Mouse (Mus musculus) forebrain, postnatal 0 days (tissue): Measurements from ENCODE around the gene Mfsd6. TPM values are rescaled to one million over a fixed set of nuclear protein-coding genes. Genes with fewer than 3 reads are reported as not detected.
A peak's percentile ranks its signal among the peaks of the same experiment; 100 is the strongest.

Experiments
- ATAC-seq: fragments of 200-750 bp; cut with Nextera tagmentation; 2 replicates; pipeline ENCODE4 v1.8.0; 2017; ENCODE audit warnings: mild to moderate bottlenecking, moderate library complexity
- DNase-seq: peaks from one replicate; pipeline ENCODE4 v3.0.0-alpha.2; 2015
- H3K27ac ChIP-seq: fragments of 300-500 bp; sonication (generic); 2 replicates; pipeline ENCODE4 v1.5.1; 2014; ENCODE audit warnings: low read depth, mild to moderate bottlenecking, antibody characterized with exemption, low read length, moderate library complexity, mixed read lengths
- H3K27me3 ChIP-seq: fragments of 300-500 bp; sonication (generic); 2 replicates; pipeline ENCODE4 v1.6.1; 2014; ENCODE audit warnings: mild to moderate bottlenecking, low read length, mixed read lengths; ENCODE audit not compliant: insufficient read depth
- H3K36me3 ChIP-seq: fragments of 300-500 bp; sonication (generic); 2 replicates; pipeline ENCODE4 v1.6.1; 2014; ENCODE audit warnings: mild to moderate bottlenecking, moderate library complexity; ENCODE audit not compliant: insufficient read depth
- H3K4me1 ChIP-seq: fragments of 300-500 bp; sonication (generic); 2 replicates; pipeline ENCODE4 v1.6.1; 2014; ENCODE audit warnings: antibody characterized with exemption; ENCODE audit not compliant: insufficient read depth
- H3K4me2 ChIP-seq: fragments of 300-500 bp; sonication (generic); 2 replicates; pipeline ENCODE4 v1.6.1; 2014; ENCODE audit warnings: low read depth, mild to moderate bottlenecking, moderate library complexity
- H3K4me3 ChIP-seq: fragments of 300-500 bp; sonication (generic); 2 replicates; pipeline ENCODE4 v1.5.1; 2014; ENCODE audit warnings: low read depth, low read length, mixed read lengths
- H3K9ac ChIP-seq: fragments of 300-500 bp; sonication (generic); 2 replicates; pipeline ENCODE4 v1.6.1; 2014; ENCODE audit warnings: mild to moderate bottlenecking
- H3K9me3 ChIP-seq: fragments of 300-500 bp; sonication (generic); 2 replicates; pipeline ENCODE4 v1.6.1; 2016; ENCODE audit warnings: low read length
- CTCF ChIP-seq: sonication (generic); IDR thresholded peaks from 2 replicates; pipeline ENCODE4 v1.5.1; 2016; ENCODE audit warnings: antibody characterized with exemption, control low read depth, low read depth
- WGBS: fragments of 180-500 bp; shearing (Covaris S2); extraction: QIAGEN DNeasy Blood & Tissue Kit; methylation state at CpG from one replicate; pipeline ENCODE4 v1.1.7; 2014; 5-methylcytosine and 5-hydroxymethylcytosine counted together
- polyA plus RNA-seq: library from polyadenylated mRNA; unstranded; fragments of >200 nt; fragmentation: Nextera tagmentation; extraction: Ambion mirVana; gene quantifications from 2 replicates; pipeline ENCODE4 v1.2.1, GENCODE M21; 2015
- total RNA-seq: library from RNA; depleted of rRNA; stranded (reverse); fragments of >200 nt; gene quantifications from 2 replicates; pipeline ENCODE4 v1.2.3, GENCODE M21; 2014

Mfsd6 gene
- total and polyA plus RNA-seq, 2 experiments from 2014 or later = 9.6 to 45.0 TPM

DNA sequence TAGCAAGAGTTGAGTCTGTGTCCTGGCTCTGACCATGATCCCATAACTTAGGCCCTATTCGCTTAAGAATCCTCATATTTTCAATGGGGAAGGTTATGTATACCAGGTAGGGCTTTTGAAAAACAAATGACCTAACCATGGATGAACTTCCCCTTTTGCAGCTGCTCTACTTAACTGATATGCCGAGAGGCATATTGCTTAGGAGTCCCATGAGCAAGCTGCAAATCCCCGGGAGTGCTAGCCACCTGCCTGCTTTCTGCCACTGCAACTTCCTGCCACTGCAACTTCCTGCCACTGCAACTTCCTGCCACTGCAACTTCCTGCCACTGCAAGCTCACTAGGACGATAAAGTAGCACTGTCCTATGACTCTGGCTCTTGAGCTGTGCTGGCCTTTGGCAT lies 72.1 kb downstream of the Mfsd6 start:
- TF ChIP-seq CTCF = no peak
- peaks cover 18% of the 10 kb centered on the region for H3K36me3 ChIP-seq
- no peaks in the 10 kb centered on the region for H3K4me1 ChIP-seq
- no peak overlapping the region for H3K9ac ChIP-seq
- no peaks in the 10 kb centered on the region for H3K9me3 ChIP-seq
- ATAC-seq (no peak), DNase-seq (no peak)
- no peak overlapping the region for H3K4me3 ChIP-seq
- H3K4me2 ChIP-seq = no peak overlapping the region
- WGBS = 89% methylated on average over 4 of the region's 4 CpGs
- H3K27me3 ChIP-seq = no peaks in the 10 kb centered on the region
- H3K27ac ChIP-seq = no peak overlapping the region

DNA sequence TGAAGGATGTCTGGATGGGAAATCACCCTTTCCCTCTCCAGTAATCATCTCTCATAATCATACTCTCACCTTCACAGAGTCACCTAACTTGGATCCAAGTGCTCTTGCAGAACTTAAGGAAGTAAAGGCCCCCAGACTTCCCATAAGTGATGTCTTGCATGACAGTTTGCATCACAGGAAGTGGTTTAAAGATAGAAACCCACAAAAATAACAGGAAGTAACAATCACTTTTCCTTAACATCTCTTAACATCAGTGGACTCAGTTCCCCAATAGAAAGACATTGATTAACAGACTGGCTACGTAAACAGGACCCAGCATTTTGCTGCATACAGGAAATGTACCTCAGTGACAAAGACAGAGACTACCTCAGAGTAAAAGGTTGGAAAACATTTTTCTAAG lies 73.9 kb downstream of the Mfsd6 start:
- DNase-seq = no peak
- WGBS = 91% methylated on average over 1 of the region's 1 CpGs
- no peak overlapping the region for H3K27ac ChIP-seq
- no peaks in the 10 kb centered on the region for H3K27me3 ChIP-seq
- no peak overlapping the region for H3K9ac ChIP-seq
- H3K4me3 ChIP-seq = no peak overlapping the region
- H3K9me3 ChIP-seq = no peaks in the 10 kb centered on the region
- no peak overlapping the region for H3K4me2 ChIP-seq
- ATAC-seq = no peak
- no peak for TF ChIP-seq CTCF
- peaks cover 22% of the 10 kb centered on the region for H3K36me3 ChIP-seq
- no peaks in the 10 kb centered on the region for H3K4me1 ChIP-seq

DNA sequence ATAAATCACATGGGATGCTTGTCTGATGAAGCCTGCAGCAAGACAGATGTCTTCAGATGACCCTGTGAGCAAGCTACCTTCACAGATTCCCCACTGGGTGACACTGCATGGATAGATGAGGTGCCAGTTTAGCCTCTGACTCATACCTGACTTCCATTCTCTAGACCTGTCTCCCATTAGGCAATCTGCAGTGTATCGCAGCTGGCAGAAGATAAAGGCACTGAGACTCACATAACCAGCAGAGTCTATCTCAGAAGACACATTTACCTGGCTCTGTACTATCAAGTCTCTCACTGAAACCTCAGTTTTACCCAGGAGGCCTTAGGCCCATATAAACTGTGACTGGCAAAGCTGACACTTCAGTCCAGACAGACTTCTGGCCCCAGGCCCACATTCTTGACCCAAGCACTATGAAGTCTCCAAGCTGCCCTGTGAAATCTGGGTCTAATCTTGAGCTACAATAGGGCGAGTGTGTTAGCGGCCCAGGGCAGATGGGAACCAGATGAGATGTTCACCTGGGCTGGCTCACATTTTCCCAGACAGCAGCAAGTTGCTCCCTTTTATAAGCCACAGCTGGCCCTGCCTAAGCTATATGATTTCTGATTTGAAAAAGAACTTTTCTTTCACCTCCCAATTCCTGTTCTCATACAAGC lies 74.5 kb downstream of the Mfsd6 start:
- WGBS = 88% methylated on average over 3 of the region's 3 CpGs

DNA sequence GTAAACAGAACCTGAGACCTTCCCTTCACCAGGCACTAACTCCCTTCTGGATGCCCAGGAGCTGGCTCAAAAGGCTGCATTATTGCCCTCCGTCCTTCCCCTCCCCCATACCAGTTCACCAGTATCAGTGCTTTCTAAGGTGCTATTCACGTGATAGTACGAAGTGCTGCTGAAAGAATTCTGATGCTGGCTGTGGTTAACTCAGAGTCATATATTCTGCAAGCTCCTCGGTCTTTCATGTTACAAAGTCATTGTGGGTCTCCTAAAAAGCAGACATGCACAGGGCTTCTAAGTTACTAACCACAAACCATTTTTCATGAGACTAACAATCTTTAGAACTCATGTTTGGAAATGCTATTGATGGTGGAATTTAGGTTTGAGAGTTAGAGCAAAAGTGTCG lies 77.2 kb downstream of the Mfsd6 start:
- ATAC-seq = no peak

More for the DNA sequence above, 74.5 kb downstream of the Mfsd6 start:
- H3K4me2 ChIP-seq = no peak overlapping the region
- no peak overlapping the region for H3K9ac ChIP-seq
- H3K4me1 ChIP-seq = no peaks in the 10 kb centered on the region
- H3K27ac ChIP-seq = no peak overlapping the region
- H3K27me3 ChIP-seq = no peaks in the 10 kb centered on the region
- no peak overlapping the region for H3K4me3 ChIP-seq
- no peaks in the 10 kb centered on the region for H3K9me3 ChIP-seq
- TF ChIP-seq CTCF = no peak
- H3K36me3 ChIP-seq = peaks cover 17% of the 10 kb centered on the region
- ATAC-seq (no peak), DNase-seq (no peak)

DNA sequence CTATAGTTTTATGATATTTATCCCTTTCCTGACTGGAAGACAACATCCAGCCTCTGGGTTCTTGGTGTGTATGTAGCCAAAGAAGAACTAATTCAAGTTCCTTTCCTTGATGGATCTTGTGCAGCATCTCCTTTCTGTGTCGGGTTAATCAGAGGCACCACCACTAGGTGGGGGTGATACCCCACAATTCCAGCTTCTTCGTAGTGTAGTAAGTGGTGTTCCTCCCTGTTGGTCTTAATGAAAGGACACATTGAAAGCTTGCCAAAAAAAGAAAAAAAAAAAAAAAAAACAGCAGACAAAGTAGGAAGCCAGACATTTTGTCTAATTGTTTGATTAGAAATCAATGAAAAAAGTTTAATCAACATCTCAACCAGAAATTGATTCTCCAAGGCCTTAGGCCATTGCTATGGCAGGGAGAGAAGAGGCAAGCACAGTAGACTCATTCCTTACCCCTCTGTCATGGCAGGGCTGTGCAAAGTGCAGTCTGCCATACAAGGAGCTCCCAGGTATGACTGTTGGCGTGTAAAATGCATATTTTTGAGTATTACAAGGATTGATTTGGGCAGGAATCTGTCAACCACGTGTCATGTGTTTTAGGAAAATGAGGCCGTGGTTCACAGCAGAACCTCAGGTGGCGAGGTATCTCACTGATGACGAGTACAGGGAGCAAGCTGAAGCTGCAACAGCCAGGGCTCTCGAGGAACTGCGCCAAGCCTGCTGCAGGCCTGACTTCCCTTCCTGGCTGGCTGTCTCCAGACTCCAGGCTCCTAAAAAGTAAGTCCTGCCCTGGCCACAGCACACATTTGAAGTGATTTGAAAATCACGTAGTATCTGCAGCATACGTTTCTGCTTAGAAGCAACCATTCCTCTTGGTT lies 78.9 kb downstream of the Mfsd6 start:
- Histone ChIP-seq H3K4me3 (no peak overlapping the region), H3K9ac (no peak overlapping the region), H3K27me3 (no peaks in the 10 kb centered on the region), H3K36me3 (peaks cover 19% of the 10 kb centered on the region), H3K4me2 (no peak overlapping the region), H3K27ac (no peak overlapping the region), H3K4me1 (no peaks in the 10 kb centered on the region), H3K9me3 (no peaks in the 10 kb centered on the region)
- DNase-seq (peak; percentile 89), ATAC-seq (peak; percentile 96)
- TF ChIP-seq CTCF = peak; percentile 82
- 67% methylated on average over 11 of the region's 11 CpGs for WGBS

More for the DNA sequence above, 77.2 kb downstream of the Mfsd6 start:
- no peak overlapping the region for H3K27ac ChIP-seq
- no peaks in the 10 kb centered on the region for H3K4me1 ChIP-seq
- no peaks in the 10 kb centered on the region for H3K27me3 ChIP-seq
- peaks cover 19% of the 10 kb centered on the region for H3K36me3 ChIP-seq
- no peaks in the 10 kb centered on the region for H3K9me3 ChIP-seq
- no peak overlapping the region for H3K4me2 ChIP-seq
- no peak overlapping the region for H3K4me3 ChIP-seq
- TF ChIP-seq CTCF = no peak
- no peak overlapping the region for H3K9ac ChIP-seq
- WGBS = 86% methylated on average over 5 of the region's 5 CpGs
- no peak for DNase-seq

DNA sequence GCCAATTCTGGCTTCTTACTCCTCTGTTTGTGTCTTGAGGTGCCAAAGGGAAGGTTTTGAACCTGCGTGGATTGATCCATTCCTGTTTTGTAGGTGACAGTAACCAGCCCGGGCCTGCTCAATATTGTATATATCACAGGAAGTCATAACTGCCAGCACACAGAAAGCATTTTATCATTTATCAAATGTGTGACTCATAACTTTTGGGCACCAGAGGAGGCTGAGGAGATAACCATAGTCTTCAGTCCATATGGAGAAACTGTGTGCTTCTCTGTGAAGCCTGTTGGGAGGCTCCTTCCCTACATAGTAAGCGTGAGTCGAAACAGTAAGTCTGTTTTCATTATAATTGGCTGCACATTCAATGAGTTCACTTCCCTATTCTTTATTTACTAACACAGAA lies 86.5 kb downstream of the Mfsd6 start:
- H3K4me1 ChIP-seq = no peaks in the 10 kb centered on the region
- peaks cover 9% of the 10 kb centered on the region; the same call in 1 of the 2 replicates for H3K36me3 ChIP-seq
- no peak overlapping the region for H3K9ac ChIP-seq
- no peak overlapping the region for H3K4me3 ChIP-seq
- H3K4me2 ChIP-seq = no peak overlapping the region
- WGBS = 88% methylated on average over 4 of the region's 4 CpGs
- DNase-seq (no peak), ATAC-seq (no peak)
- no peak overlapping the region for H3K27ac ChIP-seq
- H3K9me3 ChIP-seq = no peaks in the 10 kb centered on the region
- TF ChIP-seq CTCF = no peak
- no peaks in the 10 kb centered on the region for H3K27me3 ChIP-seq

DNA sequence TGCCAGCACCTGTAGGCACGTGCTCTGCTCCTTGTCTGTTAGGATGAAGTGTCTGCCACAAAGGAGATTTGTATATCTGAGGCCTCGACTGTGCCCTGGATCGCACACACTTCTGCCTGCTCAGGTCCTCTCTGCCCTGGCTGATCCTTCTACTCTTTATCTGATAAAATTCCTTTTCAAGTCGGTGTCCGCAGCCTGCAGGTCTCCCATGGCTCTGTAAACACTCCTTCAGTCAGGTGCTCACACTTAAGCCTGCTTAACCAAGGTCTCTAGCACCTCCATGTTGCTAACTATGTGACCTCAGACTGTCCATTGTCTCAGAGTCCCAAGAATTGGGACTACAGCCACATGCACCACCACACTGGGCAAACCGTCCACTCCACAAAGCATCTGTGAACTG lies 87.0 kb downstream of the Mfsd6 start:
- Histone ChIP-seq H3K27ac (no peak overlapping the region), H3K36me3 (peaks cover 10% of the 10 kb centered on the region; the same call in 1 of the 2 replicates), H3K27me3 (no peaks in the 10 kb centered on the region), H3K9me3 (no peaks in the 10 kb centered on the region), H3K4me1 (no peaks in the 10 kb centered on the region), H3K4me2 (no peak overlapping the region), H3K4me3 (no peak overlapping the region), H3K9ac (no peak overlapping the region)
- TF ChIP-seq CTCF = no peak
- WGBS = 89% methylated on average over 6 of the region's 6 CpGs
- ATAC-seq (no peak), DNase-seq (no peak)
